Mouse (Mus musculus) bone marrow macrophage, adult 2 months (primary cell): ENCODE results near the gene Stk16. TPM values are rescaled to one million over a fixed set of nuclear protein-coding genes. Genes with fewer than 3 reads are reported as not detected.

ENCODE experiments used
- H3K27ac ChIP-seq: 2 replicates; pipeline ENCODE4 v1.5.1; 2012; ENCODE audit warnings: low read depth, low read length; ENCODE audit not compliant: insufficient read depth
- H3K4me1 ChIP-seq: 2 replicates; pipeline ENCODE4 v1.6.1; 2012; ENCODE audit warnings: low read length; ENCODE audit not compliant: control insufficient read depth, insufficient read depth
- H3K4me3 ChIP-seq: 2 replicates; pipeline ENCODE4 v1.5.1; 2012; ENCODE audit warnings: mild to moderate bottlenecking, low read length, moderate library complexity; ENCODE audit not compliant: insufficient read depth
- CTCF ChIP-seq: IDR thresholded peaks from 2 replicates; pipeline ENCODE4 v1.5.1; 2012; ENCODE audit warnings: low read depth, mild to moderate bottlenecking, low read length, moderate library complexity
- POLR2A ChIP-seq: IDR thresholded peaks from 2 replicates; pipeline ENCODE4 v1.6.1; 2012; ENCODE audit warnings: mild to moderate bottlenecking, low read depth, low read length, borderline replicate concordance
- polyA plus RNA-seq: library from polyadenylated mRNA; stranded (reverse); fragments of >200 nt; gene quantifications from 2 replicates; pipeline ENCODE4 v1.2.4, GENCODE M21; 2012; ENCODE audit not compliant: missing spikeins, insufficient read depth, insufficient read length

The Stk16 gene
- polyA plus RNA-seq, 1 experiment: 41.9 TPM

DNA sequence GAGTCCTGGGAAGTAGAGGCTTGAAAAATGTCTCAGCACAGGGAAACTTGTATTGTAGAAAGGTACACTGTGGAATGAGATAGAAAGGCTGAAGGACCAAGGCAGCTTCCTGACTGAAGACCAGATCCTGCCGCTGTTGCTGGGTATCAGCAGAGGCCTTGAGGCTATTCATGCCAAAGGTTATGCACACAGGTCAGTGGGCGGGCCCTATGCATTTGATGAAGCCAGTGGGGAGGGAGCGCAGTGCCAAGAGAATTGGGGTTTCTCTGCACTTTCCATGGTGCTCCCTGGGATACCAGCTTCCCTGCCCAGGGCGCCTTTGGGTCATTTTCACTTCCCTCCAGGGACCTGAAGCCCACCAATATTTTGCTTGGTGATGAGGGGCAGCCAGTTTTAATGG is 1.9 kb downstream of the Stk16 start:
- TF ChIP-seq CTCF (no peak), POLR2A (no peak)
- H3K27ac ChIP-seq: no peak overlapping the region
- peaks cover 43% of the 10 kb centered on the region for H3K4me1 ChIP-seq
- H3K4me3 ChIP-seq: no peak overlapping the region

DNA sequence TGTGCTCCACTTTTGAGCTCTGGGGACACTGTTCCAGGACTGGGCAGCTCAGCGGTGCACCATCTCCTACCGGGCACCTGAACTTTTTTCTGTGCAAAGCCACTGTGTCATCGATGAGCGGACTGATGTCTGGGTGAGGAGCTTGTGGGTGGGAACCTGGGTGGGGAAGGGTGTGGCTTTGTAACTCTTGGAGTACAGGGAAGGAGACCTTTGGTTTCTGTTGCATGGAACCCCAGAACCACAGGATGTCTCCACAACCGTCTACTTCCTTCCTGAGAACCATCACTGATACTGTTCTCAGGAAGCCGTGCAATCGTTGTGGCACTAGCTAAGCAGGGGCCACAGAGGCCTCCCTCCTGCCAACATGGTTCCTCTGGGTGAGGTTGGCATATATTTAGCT is 2.5 kb downstream of the Stk16 start:
- TF ChIP-seq POLR2A (no peak), CTCF (no peak)
- H3K4me3 ChIP-seq: no peak overlapping the region
- peaks cover 46% of the 10 kb centered on the region for H3K4me1 ChIP-seq
- H3K27ac ChIP-seq: no peak overlapping the region

DNA sequence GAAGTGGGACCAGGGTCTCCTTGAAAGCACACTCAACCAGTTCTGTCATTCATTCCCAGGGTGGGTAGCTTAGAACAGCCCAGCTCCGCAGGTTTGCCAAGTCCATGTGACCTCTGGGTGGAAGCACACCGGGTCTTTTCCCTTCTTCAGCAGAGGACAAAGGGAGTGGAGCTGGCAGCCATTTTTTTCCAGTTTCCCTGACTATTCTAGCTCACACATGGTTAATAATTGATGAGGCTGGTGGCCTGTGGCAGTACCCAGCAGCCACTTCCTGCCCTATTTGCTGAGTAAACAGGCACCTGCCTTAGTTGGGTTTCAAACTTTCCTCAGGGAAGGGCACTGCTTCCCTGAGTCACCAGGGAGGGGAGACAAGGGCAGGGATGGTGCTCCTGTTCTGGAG is 3.8 kb downstream of the Stk16 start:
- Histone ChIP-seq H3K27ac (no peak overlapping the region), H3K4me1 (peaks cover 48% of the 10 kb centered on the region), H3K4me3 (no peak overlapping the region)
- TF ChIP-seq POLR2A: no peak

DNA sequence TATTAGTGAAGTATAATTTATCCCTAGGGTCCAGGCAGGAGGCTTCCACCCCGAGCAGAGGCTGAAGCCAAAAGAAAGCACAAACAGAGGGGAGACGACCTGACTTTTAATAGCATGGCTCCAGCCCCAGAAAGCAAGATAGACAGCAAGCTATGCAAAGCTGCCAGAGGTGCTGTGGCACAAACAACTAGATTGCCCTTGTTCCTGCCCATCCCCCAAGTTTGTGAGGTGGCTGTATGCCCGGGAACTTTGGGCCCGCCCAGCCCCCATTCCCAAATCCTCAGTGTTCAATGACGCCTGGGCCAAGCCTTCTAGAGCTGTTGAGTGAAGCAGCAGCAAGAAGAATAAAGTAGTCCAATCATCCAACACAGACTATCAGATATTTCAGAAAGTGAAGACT is 4.2 kb downstream of the Stk16 start:
- H3K4me3 ChIP-seq: no peak overlapping the region
- H3K27ac ChIP-seq: 0 out of 2 replicates have a peak overlapping the region, but pooled peaks have one; percentile 3
- H3K4me1 ChIP-seq: peaks cover 46% of the 10 kb centered on the region
- no peak for TF ChIP-seq POLR2A
- TF ChIP-seq CTCF: no peak

DNA sequence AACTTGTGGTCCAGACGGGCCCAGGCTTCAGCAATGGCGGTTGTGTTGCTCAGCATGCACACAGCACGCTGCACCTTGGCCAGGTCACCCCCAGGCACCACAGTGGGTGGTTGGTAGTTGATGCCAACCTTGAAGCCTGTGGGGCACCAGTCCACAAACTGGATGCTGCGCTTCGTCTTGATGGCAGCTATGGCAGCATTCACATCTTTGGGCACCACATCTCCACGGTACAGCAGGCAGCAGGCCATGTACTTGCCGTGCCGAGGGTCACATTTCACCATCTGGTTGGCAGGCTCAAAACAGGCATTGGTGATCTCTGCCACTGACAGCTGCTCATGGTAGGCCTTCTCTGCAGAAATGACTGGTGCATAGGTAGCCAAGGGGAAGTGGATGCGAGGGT is 5.1 kb downstream of the Stk16 start:
- no peak overlapping the region for H3K27ac ChIP-seq
- H3K4me3 ChIP-seq: no peak overlapping the region

DNA sequence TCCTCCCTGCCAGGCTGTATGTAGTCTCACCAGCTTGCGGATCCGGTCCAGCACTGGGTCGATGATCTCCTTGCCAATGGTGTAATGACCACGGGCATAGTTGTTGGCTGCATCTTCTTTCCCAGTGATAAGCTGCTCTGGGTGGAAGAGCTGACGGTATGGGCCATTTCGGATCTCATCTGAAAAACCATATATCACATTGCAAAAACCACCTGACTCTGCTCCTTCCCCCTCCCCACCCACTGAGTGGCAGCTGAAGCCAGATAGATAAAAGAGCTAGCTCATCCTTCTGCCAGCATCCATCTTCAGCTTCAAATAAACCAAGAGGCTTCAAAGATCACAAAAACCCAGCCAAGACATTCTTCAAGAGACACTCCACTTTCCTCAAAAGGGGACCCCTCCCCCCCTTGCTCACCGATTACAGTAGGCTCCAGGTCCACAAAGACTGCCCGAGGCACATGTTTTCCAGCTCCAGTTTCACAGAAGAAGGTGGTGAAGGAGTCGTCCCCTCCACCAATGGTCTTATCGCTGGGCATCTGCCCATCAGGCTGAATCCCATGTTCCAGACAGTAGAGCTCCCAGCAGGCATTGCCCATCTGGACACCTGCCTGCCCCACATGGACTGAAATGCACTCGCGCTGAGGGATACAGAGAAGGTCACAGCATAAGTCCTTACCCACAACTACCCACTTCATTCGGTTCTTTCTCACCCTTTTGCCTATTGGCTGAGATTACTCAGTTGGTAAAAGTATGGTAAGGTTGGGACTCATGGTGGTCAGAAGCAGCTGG is 6.4 kb downstream of the Stk16 start:
- Histone ChIP-seq H3K4me1 (peaks cover 43% of the 10 kb centered on the region), H3K4me3 (no peak overlapping the region), H3K27ac (no peak overlapping the region)
- TF ChIP-seq POLR2A (no peak), CTCF (no peak)

More for the DNA sequence above, 5.1 kb downstream of the Stk16 start:
- no peak for TF ChIP-seq CTCF
- TF ChIP-seq POLR2A: no peak
- H3K4me1 ChIP-seq: peaks cover 43% of the 10 kb centered on the region

DNA sequence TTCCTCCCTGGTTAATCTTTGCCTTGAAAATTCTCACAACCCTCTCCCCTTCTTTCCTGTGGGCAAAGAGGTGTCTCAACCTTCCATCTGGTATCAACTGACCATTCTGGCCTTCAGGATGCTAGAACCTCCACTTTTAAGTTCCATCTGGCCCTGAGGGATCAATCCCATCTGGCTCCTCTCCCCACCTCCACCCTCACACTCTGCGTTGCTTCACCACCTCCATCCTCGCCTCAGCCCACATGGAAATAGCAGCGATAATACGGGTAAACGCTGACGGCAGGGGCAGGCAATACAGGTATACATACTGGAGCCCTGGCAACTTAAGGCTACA is 7.2 kb downstream of the Stk16 start:
- TF ChIP-seq CTCF (no peak), POLR2A (no peak)
- H3K4me1 ChIP-seq: peaks cover 38% of the 10 kb centered on the region
- peak overlapping the region; percentile 95 for H3K4me3 ChIP-seq
- no peak overlapping the region for H3K27ac ChIP-seq

DNA sequence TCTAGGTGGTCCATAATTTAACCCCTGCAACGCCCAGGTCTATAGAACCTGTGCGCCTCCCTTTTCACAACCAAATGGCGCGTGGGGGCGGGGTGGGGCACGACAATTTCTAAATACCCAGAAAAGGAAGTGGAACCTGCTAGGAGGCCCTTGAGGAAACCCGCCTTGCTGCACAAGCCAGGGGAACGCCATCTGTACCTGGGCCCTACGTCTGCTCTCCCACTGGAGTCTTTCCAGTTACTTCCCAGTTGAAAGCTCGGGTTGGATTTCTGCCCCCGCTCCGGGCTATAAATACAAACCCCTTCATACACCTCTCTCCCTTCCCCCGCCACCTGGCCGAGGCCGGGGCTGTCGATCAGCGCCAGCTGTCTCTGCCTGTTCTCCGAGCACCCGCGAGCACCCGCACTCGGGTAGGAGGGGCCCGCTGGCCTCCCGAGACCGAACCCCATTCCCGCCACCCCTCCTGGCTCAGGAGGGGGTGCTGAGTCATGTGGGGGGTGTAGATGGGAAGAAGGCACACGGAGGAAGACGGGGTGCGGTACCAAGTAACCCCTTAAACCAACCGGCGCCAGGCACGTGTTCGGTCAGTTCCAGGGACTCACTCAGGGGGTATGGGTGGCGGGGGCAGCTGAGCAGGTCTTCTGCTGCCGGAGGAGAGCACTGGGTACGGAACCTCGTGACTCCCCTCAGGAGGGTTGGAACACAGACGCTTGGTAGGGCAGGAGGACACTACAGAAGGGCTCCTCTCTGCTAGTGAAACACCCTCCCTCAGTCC is 7.8 kb downstream of the Stk16 start:
- TF ChIP-seq POLR2A: no peak
- no peak for TF ChIP-seq CTCF
- H3K4me3 ChIP-seq: peak overlapping the region; percentile 95
- H3K27ac ChIP-seq: peak overlapping the region; percentile 10
- peaks cover 33% of the 10 kb centered on the region for H3K4me1 ChIP-seq

DNA sequence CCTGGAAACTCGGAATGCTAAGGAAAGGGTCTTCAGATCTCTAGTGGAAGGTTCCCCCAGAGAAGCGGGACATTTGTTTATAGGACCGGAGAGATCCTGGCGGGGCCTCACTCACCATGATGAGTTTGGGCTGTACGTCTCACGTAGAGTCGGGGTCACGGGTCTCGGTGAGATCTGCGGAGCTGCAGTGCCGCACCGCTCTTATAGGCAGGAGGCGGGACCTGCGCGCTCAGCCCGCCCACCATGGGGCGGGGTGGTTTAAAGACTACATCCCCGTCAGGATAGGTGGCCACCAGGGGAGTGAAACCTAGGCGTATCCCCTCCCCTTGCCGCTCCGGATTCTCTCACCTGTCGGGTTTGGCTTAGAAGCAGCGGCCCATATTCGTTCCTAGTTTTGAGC is 8.4 kb downstream of the Stk16 start:
- peak overlapping the region; percentile 10 for H3K27ac ChIP-seq
- TF ChIP-seq CTCF (no peak), POLR2A (peak; percentile 87; the same call in 1 of the 2 replicates)
- peak overlapping the region; percentile 95 for H3K4me3 ChIP-seq
- H3K4me1 ChIP-seq: peaks cover 27% of the 10 kb centered on the region

DNA sequence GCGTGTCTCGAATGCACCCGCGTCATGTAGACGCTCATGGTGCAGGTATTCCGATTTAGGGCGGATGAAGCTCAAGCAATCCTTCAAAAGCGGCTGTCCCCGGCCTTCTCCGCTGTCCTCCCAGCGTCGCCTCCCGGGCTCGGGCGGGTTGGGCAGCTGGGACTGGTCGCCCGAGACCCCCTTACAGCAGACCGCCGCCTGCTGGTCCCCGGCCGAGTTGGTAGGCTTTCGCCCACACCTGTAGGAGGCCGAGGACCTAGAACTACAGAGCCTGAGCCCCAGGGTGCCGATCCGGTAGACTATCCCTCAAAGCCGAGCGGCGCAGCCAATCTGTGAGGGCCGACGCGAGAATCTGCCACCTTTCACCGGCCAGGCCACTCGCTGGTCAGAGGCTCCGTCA is 8.9 kb downstream of the Stk16 start, which contains the start of gene Tuba4a:
Gene Tuba4a (minus strand): TSS at position 335 of the 400 bp plus-strand sequence.
- Histone ChIP-seq H3K27ac (peak within 1 kb of the TSS; percentile 10), H3K4me1 (peaks cover 23% of the 10 kb centered on the region), H3K4me3 (peak within 1 kb of the TSS; percentile 95)
- TF ChIP-seq POLR2A: no peak
- no peak for TF ChIP-seq CTCF
